Mouse (Mus musculus): Measurements from ENCODE around the gene Ltb4r1.

Gene Ltb4r1

DNA sequence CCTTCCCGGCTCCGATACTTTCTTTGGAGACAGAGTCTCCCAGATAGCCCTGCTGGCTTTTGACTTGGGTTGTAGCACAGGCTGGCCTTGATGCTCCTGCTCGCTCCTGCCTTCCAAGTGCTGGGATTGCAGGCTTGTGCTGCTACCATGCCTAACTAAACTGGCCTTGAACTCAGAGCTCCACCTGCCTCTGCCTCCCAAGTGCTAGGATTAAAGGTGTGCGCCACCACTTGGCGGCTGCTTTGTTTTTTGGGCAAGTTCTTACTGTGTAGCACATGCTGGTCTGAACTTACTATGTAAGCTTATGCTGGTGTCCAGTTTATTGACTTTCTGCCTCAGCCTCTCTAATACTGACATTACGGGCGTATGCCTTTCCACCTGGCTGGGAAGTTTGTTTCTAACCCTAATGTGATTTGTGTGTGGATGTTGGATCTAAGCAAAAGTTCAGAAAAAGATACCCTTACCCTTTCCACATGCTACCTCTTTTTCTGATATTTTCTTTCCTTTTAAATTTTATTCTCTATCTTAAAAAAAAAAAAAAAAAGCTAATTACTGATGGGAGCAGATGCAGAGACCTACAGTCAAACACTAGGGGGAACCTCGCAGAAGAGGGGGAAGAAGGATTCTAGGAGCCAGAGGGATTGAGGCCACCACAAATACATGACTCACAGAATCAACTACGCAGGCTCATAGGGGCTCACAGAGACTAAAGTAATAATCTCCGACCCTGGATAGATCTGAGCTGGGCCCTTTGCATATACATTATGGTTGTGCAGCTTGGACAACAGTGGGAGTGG lies 18.5 kb upstream of the Ltb4r1 start:
- DNase-seq: no peak

GRCm38 (mm10) chr14:55757566-55757965 lies 8.2 kb upstream of the Ltb4r1 start:
- DNase-seq: no peak

- DNase-seq: peak; percentile 60
These were observed 7.4 kb upstream of the Ltb4r1 start, which contains the start of gene Cideb for GRCm38 (mm10) chr14:55758363-55758784. Gene Cideb, minus strand, starts transcription at chr14:55758458.

DNA sequence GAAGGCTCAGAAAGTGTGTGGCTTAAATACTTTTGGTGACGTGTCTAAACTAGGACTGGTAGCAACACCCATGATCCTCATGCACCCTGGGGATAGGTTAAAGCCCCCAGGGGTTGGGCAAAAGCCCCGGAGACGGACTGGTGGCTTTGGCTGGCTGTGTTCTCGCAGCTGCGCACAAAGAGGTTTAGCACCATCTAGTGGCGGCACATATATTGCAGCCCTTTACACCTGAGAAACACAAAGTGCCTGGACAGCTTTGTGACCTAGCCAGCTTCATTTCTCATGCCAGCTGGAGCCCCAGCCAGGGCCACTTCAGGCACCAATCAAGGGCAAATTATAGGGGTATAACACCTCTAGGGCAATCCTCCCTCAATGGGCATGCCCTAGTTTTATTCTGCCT lies 5.6 kb upstream of the Ltb4r1 start:
- DNase-seq: peak; percentile 93

- DNase-seq: no peak
These were observed 4.6 kb upstream of the Ltb4r1 start, which contains the start of gene Ltb4r2 for GRCm38 (mm10) chr14:55761163-55761562. Gene Ltb4r2, plus strand, starts transcription at chr14:55761428.

DNA sequence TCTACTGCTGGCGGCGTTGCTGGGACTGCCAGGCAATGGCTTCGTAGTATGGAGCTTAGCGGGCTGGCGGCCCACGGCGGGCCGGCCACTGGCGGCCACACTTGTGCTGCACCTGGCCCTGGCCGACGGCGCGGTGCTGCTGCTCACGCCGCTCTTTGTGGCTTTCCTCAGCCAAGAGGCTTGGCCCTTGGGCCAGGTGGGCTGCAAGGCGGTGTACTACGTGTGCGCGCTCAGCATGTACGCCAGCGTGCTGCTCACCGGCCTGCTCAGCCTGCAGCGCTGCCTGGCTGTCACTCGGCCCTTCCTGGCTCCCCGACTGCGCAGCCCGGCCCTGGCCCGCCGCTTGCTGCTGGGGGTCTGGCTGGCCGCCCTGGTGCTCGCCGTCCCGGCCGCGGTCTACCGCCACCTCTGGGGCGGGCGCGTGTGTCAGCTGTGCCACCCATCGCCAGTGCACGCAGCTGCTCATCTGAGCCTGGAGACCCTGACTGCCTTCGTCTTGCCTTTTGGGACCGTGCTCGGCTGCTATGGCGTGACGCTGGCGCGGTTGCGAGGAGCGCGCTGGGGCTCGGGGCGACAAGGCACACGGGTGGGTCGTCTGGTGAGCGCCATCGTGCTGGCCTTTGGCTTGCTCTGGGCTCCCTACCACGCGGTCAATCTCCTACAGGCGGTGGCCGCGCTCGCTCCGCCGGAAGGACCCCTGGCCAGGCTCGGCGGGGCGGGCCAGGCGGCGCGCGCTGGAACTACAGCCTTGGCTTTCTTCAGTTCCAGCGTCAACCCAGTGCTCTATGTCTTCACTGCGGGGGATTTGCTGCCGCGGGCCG lies 3.6 kb upstream of the Ltb4r1 start:
- DNase-seq: peak; percentile 52

DNA sequence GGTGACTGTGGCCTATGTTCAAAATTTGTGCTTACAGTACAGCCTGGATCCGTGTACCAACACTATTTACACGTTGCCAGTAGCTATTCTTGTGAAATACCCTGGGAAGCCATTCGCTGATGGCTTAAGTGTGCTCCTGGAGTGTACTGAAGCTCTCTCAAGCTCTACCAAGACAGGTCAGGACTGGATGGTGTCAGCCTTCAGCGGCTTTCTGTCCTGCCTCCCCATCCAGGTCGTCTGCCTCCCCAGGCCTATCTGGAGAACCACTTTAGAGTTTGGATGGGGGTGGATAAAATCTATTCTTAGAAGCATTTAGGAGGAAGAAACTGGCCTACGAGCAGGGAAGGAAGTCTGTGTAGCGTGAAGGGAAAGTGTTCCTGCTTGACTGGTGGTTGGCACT lies 2.6 kb upstream of the Ltb4r1 start:
- DNase-seq: peak; percentile 34

DNA sequence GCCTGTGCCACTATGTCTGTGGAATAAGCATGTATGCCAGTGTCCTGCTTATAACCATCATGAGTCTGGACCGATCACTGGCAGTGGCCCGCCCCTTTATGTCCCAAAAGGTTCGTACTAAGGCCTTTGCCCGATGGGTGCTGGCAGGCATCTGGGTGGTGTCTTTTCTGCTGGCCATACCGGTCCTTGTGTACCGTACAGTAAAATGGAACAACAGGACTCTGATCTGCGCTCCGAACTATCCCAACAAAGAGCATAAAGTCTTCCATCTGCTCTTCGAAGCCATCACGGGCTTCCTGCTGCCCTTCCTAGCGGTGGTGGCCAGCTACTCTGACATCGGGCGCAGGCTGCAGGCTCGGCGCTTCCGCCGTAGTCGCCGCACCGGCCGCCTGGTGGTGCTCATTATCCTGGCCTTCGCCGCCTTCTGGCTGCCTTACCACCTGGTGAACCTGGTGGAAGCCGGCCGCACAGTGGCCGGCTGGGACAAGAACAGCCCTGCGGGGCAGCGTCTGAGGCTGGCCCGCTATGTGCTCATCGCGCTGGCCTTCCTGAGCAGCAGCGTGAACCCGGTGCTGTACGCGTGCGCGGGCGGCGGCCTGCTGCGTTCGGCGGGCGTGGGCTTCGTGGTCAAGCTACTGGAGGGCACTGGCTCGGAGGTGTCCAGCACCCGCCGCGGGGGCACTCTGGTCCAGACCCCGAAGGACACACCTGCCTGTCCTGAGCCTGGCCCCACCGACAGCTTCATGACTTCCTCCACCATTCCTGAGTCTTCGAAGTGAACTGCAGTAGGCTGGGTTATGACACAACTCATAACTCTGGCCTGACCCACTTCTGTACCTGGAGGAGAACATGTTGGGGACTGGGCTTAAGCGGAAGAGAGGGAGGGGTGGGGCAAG lies 2.0 kb downstream of the Ltb4r1 start:
- peak; percentile 66 for DNase-seq

GRCm38 (mm10) chr14:55768555-55768954 lies 2.8 kb downstream of the Ltb4r1 start:
- no peak for DNase-seq

- DNase-seq: no peak
These were observed 3.4 kb downstream of the Ltb4r1 start for GRCm38 (mm10) chr14:55769087-55769703.

GRCm38 (mm10) chr14:55776711-55777110 lies 10.9 kb downstream of the Ltb4r1 start:
- no peak for DNase-seq

- no peak for DNase-seq
These were observed 11.4 kb downstream of the Ltb4r1 start for GRCm38 (mm10) chr14:55777176-55777575.

DNA sequence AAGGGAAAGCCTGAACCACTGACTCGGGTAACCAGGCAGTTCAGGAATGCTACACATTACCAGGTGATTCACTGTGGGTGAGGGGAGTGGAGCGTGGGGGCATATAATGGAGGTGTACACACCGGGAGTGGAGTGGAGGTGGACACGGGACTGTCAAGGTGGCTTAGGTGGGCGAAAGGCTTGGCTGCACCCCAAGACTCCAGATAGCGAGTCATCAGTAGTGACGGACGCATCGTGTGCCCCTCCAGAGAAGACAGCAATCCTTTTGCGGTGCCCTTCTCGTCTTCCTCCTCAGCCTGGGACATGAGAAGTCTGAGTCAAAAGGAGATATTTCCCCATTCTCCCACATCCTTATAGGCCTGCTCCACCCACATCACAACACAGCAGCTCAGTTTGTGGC lies 12.0 kb downstream of the Ltb4r1 start:
- no peak for DNase-seq

DNA sequence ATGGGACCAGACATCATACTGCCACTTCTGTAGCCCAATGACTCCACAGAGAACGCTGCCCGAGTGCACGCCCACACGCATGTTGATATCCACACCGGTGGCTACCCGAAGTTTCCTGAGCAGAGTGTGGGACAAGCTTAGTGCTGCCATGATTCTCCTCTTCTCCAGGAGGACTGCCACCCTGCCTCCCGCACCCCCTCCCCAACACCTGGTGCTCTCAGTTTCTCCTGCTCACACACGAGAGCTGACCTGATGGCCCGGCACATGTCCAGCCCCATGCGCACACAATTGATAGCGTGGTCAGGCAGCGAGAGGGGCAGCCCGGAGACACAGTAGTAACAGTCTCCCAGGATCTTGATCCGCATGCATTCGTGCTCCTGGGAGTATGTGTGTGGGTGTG lies 12.9 kb downstream of the Ltb4r1 start:
- no peak for DNase-seq

- no peak for DNase-seq
These were observed 13.9 kb downstream of the Ltb4r1 start for GRCm38 (mm10) chr14:55779656-55780055.

GRCm38 (mm10) chr14:55780736-55781135 lies 15.0 kb downstream of the Ltb4r1 start:
- no peak for DNase-seq

- DNase-seq: peak; percentile 74
These were observed 15.5 kb downstream of the Ltb4r1 start for GRCm38 (mm10) chr14:55781310-55781709.

GRCm38 (mm10) chr14:55782361-55782960 lies 16.7 kb downstream of the Ltb4r1 start:
- peak; percentile 0 for DNase-seq

DNA sequence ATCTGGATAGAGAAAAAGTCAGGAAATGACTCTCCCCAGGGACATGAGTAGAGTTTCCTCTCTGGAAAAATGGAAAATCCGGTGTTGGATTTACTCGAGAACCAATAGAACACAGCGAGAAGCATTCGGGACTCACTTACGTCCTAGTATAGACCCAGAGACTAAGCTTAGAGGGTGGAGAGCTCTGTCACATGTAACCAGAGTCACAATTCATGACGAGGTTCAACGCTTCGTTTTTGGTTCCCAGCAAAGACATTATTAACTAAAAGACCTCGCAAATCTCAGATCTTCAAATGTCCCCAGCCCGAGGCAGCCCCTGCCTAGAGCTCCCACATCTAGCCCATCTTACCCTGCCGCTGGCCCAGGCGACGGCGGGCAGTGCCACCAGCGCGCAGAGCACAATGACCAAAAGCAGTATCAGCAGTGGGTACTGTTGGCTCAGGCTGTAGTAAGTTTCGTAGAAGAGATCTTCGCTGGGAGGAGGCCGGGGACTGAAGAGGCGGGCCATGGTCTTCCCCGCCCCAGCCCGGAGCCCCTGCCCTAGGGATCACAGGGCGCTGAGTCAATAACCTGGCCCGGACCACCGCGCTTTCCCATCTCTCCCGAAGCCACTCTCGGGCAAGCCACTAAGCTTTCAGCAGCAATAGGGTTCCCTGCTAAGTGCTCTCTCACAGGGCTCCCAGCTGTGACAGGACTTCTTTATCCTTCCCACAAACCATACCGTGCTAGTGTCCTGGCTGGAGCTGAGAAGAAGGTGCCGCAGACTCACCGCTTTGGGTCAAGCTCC lies 17.6 kb downstream of the Ltb4r1 start:
- DNase-seq: peak; percentile 37

GRCm38 (mm10) chr14:55783958-55784235 lies 18.1 kb downstream of the Ltb4r1 start, which contains the start of gene Adcy4:
Gene Adcy4, minus strand, starts transcription at chr14:55784095.
- peak; percentile 48 for DNase-seq

DNA sequence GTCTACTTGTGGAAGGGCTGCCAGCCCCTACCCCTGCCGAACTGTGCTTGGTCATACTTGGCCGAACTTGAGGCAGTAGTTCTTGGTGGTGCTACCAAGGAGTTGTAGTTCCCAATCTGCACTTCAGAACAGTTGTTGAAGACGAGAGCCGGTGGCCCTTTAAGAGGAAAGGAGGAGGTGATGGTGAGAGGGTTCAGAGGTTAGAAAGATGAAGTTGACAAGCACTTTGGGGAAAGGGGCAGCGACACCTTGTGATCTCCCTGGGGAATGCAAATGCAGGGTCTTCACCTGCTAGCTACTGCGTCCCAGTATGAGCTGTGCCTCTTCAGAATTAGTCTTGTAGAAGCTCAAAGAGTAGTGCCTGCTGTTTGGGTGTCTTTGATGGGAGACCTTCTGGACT lies 19.4 kb downstream of the Ltb4r1 start:
- DNase-seq: peak; percentile 23
